Mouse (Mus musculus) frontal cortex, postnatal 14 days (tissue): Measurements from ENCODE around the gene Foxe3.
A peak's percentile ranks its signal among the peaks of the same experiment; 100 is the strongest.

Source experiments
- DNase-seq, 2 experiments: peaks; one replicate each; pipeline ENCODE4 v3.0.0; 2022; ENCODE audit warnings: low spot score in 2 of 2

Gene Foxe3

GRCm38 (mm10) chr4:114917091-114917490, 8.7 kb downstream of the Foxe3 start:
- no peak for DNase-seq

GRCm38 (mm10) chr4:114916056-114916455, 9.8 kb downstream of the Foxe3 start:
- no peak for DNase-seq

GRCm38 (mm10) chr4:114913594-114913962, 12.2 kb downstream of the Foxe3 start:
- peak in 1 of 2 experiments; percentile 35 for DNase-seq

GRCm38 (mm10) chr4:114912705-114913593, 12.9 kb downstream of the Foxe3 start:
- DNase-seq, result no peak

- DNase-seq, result no peak
These were observed 16.0 kb downstream of the Foxe3 start for GRCm38 (mm10) chr4:114909602-114910484.

- peak in 1 of 2 experiments; percentile 45 for DNase-seq
These were observed 16.8 kb downstream of the Foxe3 start, which contains the start of gene Foxd2 for GRCm38 (mm10) chr4:114908829-114909601. Gene Foxd2, minus strand, starts transcription at chr4:114908873.

- no peak for DNase-seq
These were observed 17.6 kb downstream of the Foxe3 start for GRCm38 (mm10) chr4:114907951-114908828.

- DNase-seq, result no peak
These were observed 18.5 kb downstream of the Foxe3 start for GRCm38 (mm10) chr4:114907056-114907917.

- DNase-seq, result no peak
These were observed 19.7 kb downstream of the Foxe3 start for GRCm38 (mm10) chr4:114905969-114906680.

- no peak for DNase-seq
These were observed 20.3 kb downstream of the Foxe3 start for GRCm38 (mm10) chr4:114905501-114905900.

- no peak for DNase-seq
These were observed 22.4 kb downstream of the Foxe3 start for GRCm38 (mm10) chr4:114903422-114903782.

GRCm38 (mm10) chr4:114902641-114903421, 23.0 kb downstream of the Foxe3 start:
- DNase-seq, result no peak

GRCm38 (mm10) chr4:114901643-114902351, 24.0 kb downstream of the Foxe3 start:
- DNase-seq, result no peak

- DNase-seq, result no peak
These were observed 24.8 kb downstream of the Foxe3 start for GRCm38 (mm10) chr4:114900866-114901642.

GRCm38 (mm10) chr4:114899885-114900284, 25.9 kb downstream of the Foxe3 start:
- no peak for DNase-seq

- DNase-seq, result no peak
These were observed 28.0 kb downstream of the Foxe3 start for GRCm38 (mm10) chr4:114897853-114898252.

GRCm38 (mm10) chr4:114882232-114882631, 43.6 kb downstream of the Foxe3 start:
- no peak for DNase-seq
